Mouse (Mus musculus): ENCODE results near the gene Ank2.

Ank2 gene

DNA sequence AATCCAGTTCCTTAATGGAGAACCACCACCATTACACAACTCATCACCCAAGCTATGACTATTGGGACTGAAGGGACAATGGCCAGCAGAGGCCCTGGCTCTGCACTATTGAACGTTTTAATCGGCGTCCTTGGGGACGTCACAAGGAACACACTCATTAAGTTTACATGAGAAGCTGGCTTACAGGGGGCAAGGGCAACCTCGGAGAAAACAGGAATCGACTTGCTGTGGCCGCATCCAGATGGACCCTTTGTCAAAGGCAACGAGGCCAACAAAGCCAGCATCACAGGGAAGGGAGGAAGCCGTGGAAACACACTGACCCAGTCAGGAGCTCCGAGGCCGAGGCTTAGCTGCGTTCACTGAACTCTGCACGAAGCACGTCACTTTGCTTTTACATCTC lies 205.1 kb downstream of the Ank2 start:
- ATAC-seq (ENCODE audit: low TSS enrichment): peak; percentile 8; the same call in 1 of the 2 replicates

DNA sequence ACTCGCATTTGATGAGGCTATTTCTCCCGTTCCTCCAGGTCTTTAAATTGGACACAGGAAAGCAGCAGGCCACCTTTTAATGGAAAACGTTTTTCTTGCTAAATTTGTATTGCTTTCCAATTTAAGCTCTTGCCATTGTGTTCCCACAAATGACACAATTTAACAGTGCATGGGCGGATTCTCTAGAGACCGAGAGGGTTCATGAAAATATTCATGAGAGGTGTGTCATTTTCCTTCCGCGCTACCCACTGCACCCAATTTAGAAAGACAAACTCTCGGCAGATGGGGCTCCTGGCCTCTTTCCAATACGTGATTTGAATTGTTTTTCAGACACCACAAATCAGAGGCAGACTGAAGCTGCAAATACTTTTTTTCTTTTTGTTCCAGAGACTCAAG lies 205.7 kb downstream of the Ank2 start:
- ATAC-seq (ENCODE audit: low TSS enrichment): peak; percentile 84

DNA sequence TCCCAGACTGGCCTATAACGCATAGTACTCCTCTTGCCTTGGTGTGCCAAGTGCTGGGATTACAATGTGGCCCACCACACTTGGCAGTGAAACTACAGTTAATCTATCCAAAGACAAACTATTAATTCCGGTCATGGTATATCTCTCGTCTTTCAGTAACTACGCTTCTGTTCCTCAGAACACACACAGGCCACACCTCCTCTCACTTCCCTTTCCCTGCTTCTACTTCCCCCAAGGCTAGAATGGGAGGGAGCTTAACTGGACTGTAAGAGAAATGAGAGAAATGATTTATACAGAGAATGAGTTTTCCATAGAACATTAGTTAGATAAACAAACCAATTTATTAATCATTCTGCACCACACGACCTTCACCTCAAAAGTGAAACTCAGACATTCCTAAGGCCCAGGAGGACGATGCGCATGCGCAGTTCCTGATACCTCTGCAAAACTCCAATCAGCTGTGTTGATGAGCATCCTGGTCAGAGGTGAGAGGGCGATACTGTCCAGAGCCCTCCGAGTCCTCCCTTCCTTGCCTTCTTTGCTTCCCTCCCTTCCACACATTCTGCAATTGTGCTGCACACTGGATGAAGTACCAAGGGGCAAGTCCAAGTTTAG lies 206.2 kb downstream of the Ank2 start:
- ATAC-seq (ENCODE audit: low TSS enrichment): no peak

DNA sequence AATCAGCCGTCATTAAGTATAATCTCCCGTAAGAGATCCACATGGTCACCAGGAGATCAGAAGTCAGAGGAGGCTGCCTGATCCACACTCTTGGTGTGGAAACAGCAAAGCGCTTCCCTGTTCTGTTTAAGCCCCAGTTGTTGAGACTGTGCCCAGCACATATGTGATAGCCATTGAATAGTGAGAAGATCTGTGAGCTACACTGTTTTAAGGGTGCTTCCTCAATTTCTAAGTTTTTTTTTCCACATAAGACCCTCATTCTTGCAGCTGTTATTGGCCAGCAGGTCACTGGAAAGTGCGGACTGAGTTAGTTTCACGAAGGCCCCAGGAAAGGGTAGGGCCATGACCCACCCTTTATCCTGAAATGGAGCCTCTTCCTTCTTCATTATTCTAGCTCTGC lies 216.9 kb downstream of the Ank2 start:
- no peak for ATAC-seq (ENCODE audit: low TSS enrichment)

GRCm38 (mm10) chr3:127281390-127281789 lies 217.8 kb downstream of the Ank2 start:
- no peak for ATAC-seq (ENCODE audit: low TSS enrichment)

GRCm38 (mm10) chr3:127280376-127280775 lies 218.8 kb downstream of the Ank2 start:
- ATAC-seq (ENCODE audit: low TSS enrichment): no peak

DNA sequence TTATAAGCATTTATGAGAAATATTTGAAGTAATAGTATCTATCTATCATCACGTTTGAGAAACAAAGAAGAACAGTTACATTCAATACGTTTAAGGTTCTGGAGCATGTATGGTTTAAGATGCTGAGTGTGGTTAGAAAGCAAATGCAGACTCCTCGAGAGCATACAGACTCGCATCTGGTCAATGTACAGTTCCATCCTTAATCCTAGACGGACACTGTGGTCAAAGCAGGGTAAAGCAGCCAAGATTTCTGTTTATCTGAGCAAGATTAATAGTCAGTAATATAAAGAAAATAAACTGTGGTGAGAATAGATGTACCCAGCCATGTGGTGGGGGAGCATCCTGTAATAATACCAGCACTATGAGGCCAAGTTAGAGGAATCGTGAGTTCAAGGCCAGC lies 223.2 kb downstream of the Ank2 start:
- ATAC-seq (ENCODE audit: low TSS enrichment): no peak

GRCm38 (mm10) chr3:127272801-127273200 lies 226.3 kb downstream of the Ank2 start:
- no peak for ATAC-seq (ENCODE audit: low TSS enrichment)

- no peak for ATAC-seq (ENCODE audit: low TSS enrichment)
These were observed 229.5 kb downstream of the Ank2 start for GRCm38 (mm10) chr3:127269616-127270015.

DNA sequence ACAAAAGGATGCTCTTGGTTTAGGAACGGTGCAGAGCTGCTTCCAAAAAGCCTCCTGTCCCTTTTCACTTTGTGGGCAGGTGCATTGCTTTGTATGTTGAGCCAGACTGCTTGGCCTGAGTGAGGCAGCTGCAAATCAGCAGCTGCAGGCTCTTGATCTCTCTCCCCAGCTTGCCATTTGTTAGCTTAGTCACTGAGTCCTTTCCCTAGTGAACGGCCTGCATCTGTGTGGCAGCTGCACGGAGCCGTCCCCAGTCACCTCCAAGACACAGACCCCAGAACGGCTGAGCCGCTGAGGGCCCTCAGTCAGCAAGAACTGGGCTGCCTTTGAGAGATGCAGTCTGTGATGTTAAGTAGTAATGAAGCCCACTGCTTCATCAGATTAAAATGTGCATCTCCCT lies 231.3 kb downstream of the Ank2 start:
- 0 out of 2 replicates have a peak, but pooled peaks have one; percentile 4 for ATAC-seq (ENCODE audit: low TSS enrichment)

DNA sequence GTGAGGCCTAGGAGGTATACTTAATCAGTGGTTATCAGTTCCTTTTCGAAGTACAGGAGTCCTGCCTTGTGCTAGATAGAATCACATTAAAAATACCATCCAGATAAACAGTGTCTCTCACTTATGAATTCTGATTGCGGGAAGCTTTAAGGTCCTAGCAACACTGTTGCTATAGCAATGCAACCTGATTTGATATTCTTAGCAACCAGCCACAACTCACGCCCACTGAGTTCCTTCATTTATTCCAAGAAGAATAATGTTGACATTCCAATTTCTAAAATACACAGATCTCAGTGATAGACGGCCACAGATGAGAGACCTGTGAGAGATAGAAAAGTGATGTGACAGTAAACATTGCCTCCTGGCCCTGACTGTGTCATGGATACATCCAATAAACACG lies 233.4 kb downstream of the Ank2 start:
- peak; percentile 64 for ATAC-seq (ENCODE audit: low TSS enrichment)

DNA sequence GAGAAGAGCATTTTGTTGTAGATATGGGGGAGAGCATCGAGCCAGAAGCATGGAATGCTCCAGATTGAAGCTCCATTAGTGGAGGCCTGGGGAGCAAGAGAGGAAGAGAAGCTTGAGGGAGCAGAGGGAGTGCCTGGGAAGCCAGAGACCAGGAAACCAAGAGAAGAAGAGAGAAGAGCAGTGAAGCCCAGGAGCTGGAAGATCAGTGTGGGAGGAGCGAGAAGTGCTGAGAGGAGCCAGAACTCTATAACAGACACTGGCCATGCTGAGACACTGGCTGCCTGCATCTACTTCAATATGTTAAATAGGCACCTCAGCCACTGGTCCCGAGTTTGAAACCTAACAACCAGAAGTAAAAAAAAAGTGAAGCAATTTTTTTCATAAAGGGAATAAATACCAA lies 234.0 kb downstream of the Ank2 start:
- peak; percentile 88 for ATAC-seq (ENCODE audit: low TSS enrichment)

DNA sequence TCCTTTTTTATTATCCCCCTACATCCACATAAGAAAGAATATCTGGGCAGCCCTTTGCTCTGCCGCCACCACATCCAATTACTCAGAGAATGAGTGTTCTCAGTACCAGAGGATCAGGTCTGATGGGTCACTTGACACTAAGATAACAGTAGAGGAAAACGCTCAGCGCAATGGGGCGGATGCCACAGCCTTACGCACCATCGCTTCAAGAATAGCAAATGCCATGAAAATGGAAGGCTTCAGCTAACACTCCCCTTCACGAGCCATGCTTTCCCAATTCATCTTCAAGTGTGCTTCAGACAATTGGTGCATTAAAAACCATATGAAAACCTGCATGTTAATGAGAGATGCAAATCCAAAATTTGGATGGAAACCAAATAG lies 238.4 kb downstream of the Ank2 start:
- no peak for ATAC-seq (ENCODE audit: low TSS enrichment)

GRCm38 (mm10) chr3:127260007-127260785 lies 239.0 kb downstream of the Ank2 start:
- no peak for ATAC-seq (ENCODE audit: low TSS enrichment)

- no peak for ATAC-seq (ENCODE audit: low TSS enrichment)
These were observed 240.6 kb downstream of the Ank2 start for GRCm38 (mm10) chr3:127258466-127259075.

- peak; percentile 39 for ATAC-seq (ENCODE audit: low TSS enrichment)
These were observed 241.2 kb downstream of the Ank2 start for GRCm38 (mm10) chr3:127257969-127258368.

GRCm38 (mm10) chr3:127257279-127257925 lies 241.7 kb downstream of the Ank2 start:
- ATAC-seq (ENCODE audit: low TSS enrichment): peak; percentile 72

DNA sequence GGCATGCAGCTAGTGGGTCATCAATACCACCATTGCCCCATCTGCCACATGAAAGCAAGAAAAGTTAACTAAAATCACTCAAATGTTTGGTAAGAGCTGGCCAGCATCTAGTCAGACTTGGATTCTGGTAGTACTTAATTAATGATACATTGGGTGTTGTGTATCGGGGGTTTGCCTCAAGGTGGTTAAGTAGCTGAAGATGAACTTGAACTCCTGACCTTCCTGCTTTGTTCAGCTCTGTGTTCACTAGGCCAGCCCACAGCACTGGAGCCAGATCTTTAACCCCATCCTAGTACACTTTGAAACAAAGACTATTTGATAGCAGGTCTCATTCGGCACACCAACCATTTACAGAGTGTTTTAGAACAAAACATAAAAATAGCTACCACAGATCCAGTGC lies 242.5 kb downstream of the Ank2 start:
- no peak for ATAC-seq (ENCODE audit: low TSS enrichment)

GRCm38 (mm10) chr3:127250930-127251329 lies 248.2 kb downstream of the Ank2 start:
- no peak for ATAC-seq (ENCODE audit: low TSS enrichment)

DNA sequence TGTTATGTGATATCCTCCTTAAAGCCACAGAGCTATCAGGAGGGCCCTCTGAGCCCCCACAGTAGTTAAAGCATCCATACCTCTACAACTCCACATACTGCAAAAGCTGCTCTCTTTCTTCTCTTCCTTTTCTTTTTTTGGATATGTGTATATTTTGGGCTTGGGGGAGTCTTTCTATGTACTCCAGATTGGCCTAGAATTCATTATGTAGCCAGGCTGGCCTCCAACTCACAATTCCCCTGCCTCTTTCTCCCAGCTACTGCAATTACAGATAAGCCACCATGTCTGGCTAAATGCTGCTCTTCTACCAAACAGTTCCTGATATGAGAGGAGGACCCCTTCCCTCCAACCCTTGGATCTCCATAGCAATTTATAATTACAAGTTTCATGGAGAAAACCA lies 250.5 kb downstream of the Ank2 start:
- peak; percentile 82 for ATAC-seq (ENCODE audit: low TSS enrichment)

GRCm38 (mm10) chr3:127246989-127247708 lies 252.0 kb downstream of the Ank2 start:
- ATAC-seq (ENCODE audit: low TSS enrichment): 0 out of 2 replicates have a peak, but pooled peaks have one; percentile 2
